Mouse (Mus musculus) cerebellum, postnatal 4 days (tissue): ENCODE measurements around the gene Srebf2.

ENCODE experiments used
- DNase-seq, 2 experiments: peaks; one replicate each; pipeline ENCODE4 v3.0.0; 2022; ENCODE audit warnings: low spot score in 2 of 2, mixed read lengths in 1 of 2

The Srebf2 gene

GRCm38 (mm10) chr15:82207105-82207459, 60.1 kb downstream of the Srebf2 start:
- DNase-seq, result no peak

- no peak for DNase-seq
Observed at GRCm38 (mm10) chr15:82207504-82208219, 60.7 kb downstream of the Srebf2 start.

- no peak for DNase-seq
Observed at GRCm38 (mm10) chr15:82208307-82208706, 61.3 kb downstream of the Srebf2 start.

GRCm38 (mm10) chr15:82209295-82210050, 62.5 kb downstream of the Srebf2 start:
- DNase-seq, result no peak

GRCm38 (mm10) chr15:82210801-82211200, 63.8 kb downstream of the Srebf2 start:
- no peak for DNase-seq

GRCm38 (mm10) chr15:82211281-82211680, 64.3 kb downstream of the Srebf2 start:
- DNase-seq, result no peak

GRCm38 (mm10) chr15:82211911-82212751, 65.2 kb downstream of the Srebf2 start:
- DNase-seq, result peak in 1 of 2 experiments; percentile 42

GRCm38 (mm10) chr15:82212752-82213063, 65.7 kb downstream of the Srebf2 start, which contains the start of gene Shisa8:
Gene Shisa8 (minus strand): TSS chr15:82212815.
- no peak for DNase-seq

- no peak for DNase-seq
Observed at GRCm38 (mm10) chr15:82213222-82213621, 66.2 kb downstream of the Srebf2 start.

GRCm38 (mm10) chr15:82215332-82216046, 68.5 kb downstream of the Srebf2 start:
- no peak for DNase-seq

- no peak for DNase-seq
Observed at GRCm38 (mm10) chr15:82216142-82216827, 69.3 kb downstream of the Srebf2 start.

- DNase-seq, result no peak
Observed at GRCm38 (mm10) chr15:82217039-82217438, 70.1 kb downstream of the Srebf2 start.

- DNase-seq, result no peak
Observed at GRCm38 (mm10) chr15:82217980-82218379, 71.0 kb downstream of the Srebf2 start.

GRCm38 (mm10) chr15:82218778-82219666, 72.0 kb downstream of the Srebf2 start:
- no peak for DNase-seq

- no peak for DNase-seq
Observed at GRCm38 (mm10) chr15:82220003-82220675, 73.2 kb downstream of the Srebf2 start.

- no peak for DNase-seq
Observed at GRCm38 (mm10) chr15:82221104-82221860, 74.3 kb downstream of the Srebf2 start.

- no peak for DNase-seq
Observed at GRCm38 (mm10) chr15:82223251-82223650, 76.3 kb downstream of the Srebf2 start.

GRCm38 (mm10) chr15:82223657-82224601, 76.9 kb downstream of the Srebf2 start, which contains the start of gene Tnfrsf13c:
Gene Tnfrsf13c (minus strand): TSS chr15:82224369.
- DNase-seq, result peak in 1 of 2 experiments; percentile 55
